Mouse (Mus musculus): ENCODE data around the gene Ablim1. TPM values are rescaled to one million over a fixed set of nuclear protein-coding genes. Genes with fewer than 3 reads are reported as not detected.

Ablim1 gene
- total and polyA plus RNA-seq, 2 experiments from 2014 or later: 47.8 to 76.9 TPM

- Histone ChIP-seq H3K9ac (no peak overlapping the region), H3K36me3 (ENCODE audit: insufficient read depth) (no peaks in the 10 kb centered on the region), H3K27ac (ENCODE audit: low read depth, low read length) (no peak overlapping the region), H3K4me1 (ENCODE audit: insufficient read depth) (peaks cover 13% of the 10 kb centered on the region), H3K4me2 (ENCODE audit: low read depth) (no peak overlapping the region), H3K4me3 (ENCODE audit: low read depth, low read length) (no peak overlapping the region), H3K9me3 (ENCODE audit: low read length) (no peaks in the 10 kb centered on the region), H3K27me3 (ENCODE audit: insufficient read depth, low read length) (no peaks in the 10 kb centered on the region)
- DNase-seq: no peak
- ATAC-seq: no peak
- no peak for TF ChIP-seq CTCF (IDR thresholded peaks at IDR 0.05; ENCODE audit: low read depth)
- whole genome bisulfite sequencing: 88% methylated on average over 8 of the region's 8 CpGs
Measured at GRCm38 (mm10) chr19:57201090-57201483, 113.6 kb downstream of the Ablim1 start.

GRCm38 (mm10) chr19:57200477-57201089, 114.1 kb downstream of the Ablim1 start:
- no peak overlapping the region for H3K27ac ChIP-seq (ENCODE audit: low read depth, low read length)
- no peak for TF ChIP-seq CTCF (IDR thresholded peaks at IDR 0.05; ENCODE audit: low read depth)
- H3K9me3 ChIP-seq (ENCODE audit: low read length): no peaks in the 10 kb centered on the region
- H3K4me2 ChIP-seq (ENCODE audit: low read depth): no peak overlapping the region
- H3K4me1 ChIP-seq (ENCODE audit: insufficient read depth): peaks cover 18% of the 10 kb centered on the region
- no peak for DNase-seq
- no peak overlapping the region for H3K9ac ChIP-seq
- H3K27me3 ChIP-seq (ENCODE audit: insufficient read depth, low read length): no peaks in the 10 kb centered on the region
- WGBS: 79% methylated on average over 12 of the region's 12 CpGs
- ATAC-seq: no peak
- H3K4me3 ChIP-seq (ENCODE audit: low read depth, low read length): no peak overlapping the region
- no peaks in the 10 kb centered on the region for H3K36me3 ChIP-seq (ENCODE audit: insufficient read depth)

- WGBS: 43% methylated on average over 6 of the region's 6 CpGs
- no peak for DNase-seq
- no peak for ATAC-seq
Measured at GRCm38 (mm10) chr19:57199361-57199760, 115.4 kb downstream of the Ablim1 start.

GRCm38 (mm10) chr19:57198531-57198930, 116.2 kb downstream of the Ablim1 start:
- TF ChIP-seq CTCF (IDR thresholded peaks at IDR 0.05; ENCODE audit: low read depth): no peak
- 0 out of 2 replicates have a peak, but pooled peaks have one; percentile 4 for ATAC-seq
- H3K4me1 ChIP-seq (ENCODE audit: insufficient read depth): peaks cover 24% of the 10 kb centered on the region
- H3K27me3 ChIP-seq (ENCODE audit: insufficient read depth, low read length): no peaks in the 10 kb centered on the region
- WGBS: 44% methylated on average over 12 of the region's 12 CpGs
- H3K36me3 ChIP-seq (ENCODE audit: insufficient read depth): no peaks in the 10 kb centered on the region
- H3K4me3 ChIP-seq (ENCODE audit: low read depth, low read length): no peak overlapping the region
- DNase-seq: no peak
- 0 out of 2 replicates have a peak overlapping the region, but pooled peaks have one; percentile 82 for H3K27ac ChIP-seq (ENCODE audit: low read depth, low read length)
- no peaks in the 10 kb centered on the region for H3K9me3 ChIP-seq (ENCODE audit: low read length)
- H3K9ac ChIP-seq: no peak overlapping the region
- H3K4me2 ChIP-seq (ENCODE audit: low read depth): peak overlapping the region; percentile 80

More at GRCm38 (mm10) chr19:57199361-57199760, 115.4 kb downstream of the Ablim1 start:
- H3K4me3 ChIP-seq (ENCODE audit: low read depth, low read length): no peak overlapping the region
- no peak overlapping the region for H3K9ac ChIP-seq
- no peaks in the 10 kb centered on the region for H3K27me3 ChIP-seq (ENCODE audit: insufficient read depth, low read length)
- peaks cover 24% of the 10 kb centered on the region for H3K4me1 ChIP-seq (ENCODE audit: insufficient read depth)
- H3K36me3 ChIP-seq (ENCODE audit: insufficient read depth): no peaks in the 10 kb centered on the region
- H3K9me3 ChIP-seq (ENCODE audit: low read length): no peaks in the 10 kb centered on the region
- no peak for TF ChIP-seq CTCF (IDR thresholded peaks at IDR 0.05; ENCODE audit: low read depth)
- no peak overlapping the region for H3K4me2 ChIP-seq (ENCODE audit: low read depth)
- no peak overlapping the region for H3K27ac ChIP-seq (ENCODE audit: low read depth, low read length)

GRCm38 (mm10) chr19:57198029-57198428, 116.7 kb downstream of the Ablim1 start:
- Histone ChIP-seq H3K27me3 (ENCODE audit: insufficient read depth, low read length) (no peaks in the 10 kb centered on the region), H3K27ac (ENCODE audit: low read depth, low read length) (0 out of 2 replicates have a peak overlapping the region, but pooled peaks have one; percentile 82), H3K4me3 (ENCODE audit: low read depth, low read length) (0 out of 2 replicates have a peak overlapping the region, but pooled peaks have one; percentile 51), H3K9me3 (ENCODE audit: low read length) (no peaks in the 10 kb centered on the region), H3K4me1 (ENCODE audit: insufficient read depth) (peaks cover 24% of the 10 kb centered on the region), H3K4me2 (ENCODE audit: low read depth) (peak overlapping the region; percentile 80), H3K9ac (peak overlapping the region; percentile 61), H3K36me3 (ENCODE audit: insufficient read depth) (no peaks in the 10 kb centered on the region)
- no peak for DNase-seq
- TF ChIP-seq CTCF (IDR thresholded peaks at IDR 0.05; ENCODE audit: low read depth): no peak
- WGBS: 24% methylated on average over 5 of the region's 5 CpGs
- peak; percentile 33; the same call in 1 of the 2 replicates for ATAC-seq

GRCm38 (mm10) chr19:57197043-57197817, 117.5 kb downstream of the Ablim1 start:
- ATAC-seq (peak; percentile 46), DNase-seq (peak; percentile 68)
- H3K9ac ChIP-seq: peak overlapping the region; percentile 61
- H3K4me1 ChIP-seq (ENCODE audit: insufficient read depth): peaks cover 24% of the 10 kb centered on the region
- no peak for TF ChIP-seq CTCF (IDR thresholded peaks at IDR 0.05; ENCODE audit: low read depth)
- no peaks in the 10 kb centered on the region for H3K36me3 ChIP-seq (ENCODE audit: insufficient read depth)
- WGBS: 2% methylated on average over 37 of the region's 37 CpGs
- H3K9me3 ChIP-seq (ENCODE audit: low read length): no peaks in the 10 kb centered on the region
- H3K27me3 ChIP-seq (ENCODE audit: insufficient read depth, low read length): no peaks in the 10 kb centered on the region
- H3K4me3 ChIP-seq (ENCODE audit: low read depth, low read length): peak overlapping the region; percentile 51
- peak overlapping the region; percentile 80 for H3K4me2 ChIP-seq (ENCODE audit: low read depth)
- peak overlapping the region; percentile 82 for H3K27ac ChIP-seq (ENCODE audit: low read depth, low read length)

GRCm38 (mm10) chr19:57196616-57197015, 118.1 kb downstream of the Ablim1 start:
- Histone ChIP-seq H3K9ac (peak overlapping the region; percentile 61), H3K4me2 (ENCODE audit: low read depth) (peak overlapping the region; percentile 80), H3K27me3 (ENCODE audit: insufficient read depth, low read length) (no peaks in the 10 kb centered on the region), H3K4me1 (ENCODE audit: insufficient read depth) (peaks cover 24% of the 10 kb centered on the region), H3K27ac (ENCODE audit: low read depth, low read length) (peak overlapping the region; percentile 82), H3K9me3 (ENCODE audit: low read length) (no peaks in the 10 kb centered on the region), H3K36me3 (ENCODE audit: insufficient read depth) (no peaks in the 10 kb centered on the region), H3K4me3 (ENCODE audit: low read depth, low read length) (peak overlapping the region; percentile 51)
- ATAC-seq: no peak
- no peak for TF ChIP-seq CTCF (IDR thresholded peaks at IDR 0.05; ENCODE audit: low read depth)
- WGBS: 39% methylated on average over 8 of the region's 8 CpGs
- DNase-seq: no peak

Measured in forebrain, postnatal 0 days (tissue).